Mouse (Mus musculus) spleen, adult 2 months (tissue): ENCODE results near the gene Tapt1.

Source experiments
- CTCF ChIP-seq: fragments of 200-500 bp; IDR thresholded peaks from 2 replicates; pipeline ENCODE4 v1.5.1; 2011; ENCODE audit warnings: mild to moderate bottlenecking, inconsistent platforms; ENCODE audit not compliant: insufficient read depth, insufficient read length, insufficient replicate concordance; ENCODE audit errors: extremely low read depth
- POLR2A ChIP-seq: fragments of 200-500 bp; IDR thresholded peaks from 2 replicates; pipeline ENCODE4 v1.6.1; 2011; ENCODE audit warnings: low read depth, low read length, inconsistent platforms

DNA sequence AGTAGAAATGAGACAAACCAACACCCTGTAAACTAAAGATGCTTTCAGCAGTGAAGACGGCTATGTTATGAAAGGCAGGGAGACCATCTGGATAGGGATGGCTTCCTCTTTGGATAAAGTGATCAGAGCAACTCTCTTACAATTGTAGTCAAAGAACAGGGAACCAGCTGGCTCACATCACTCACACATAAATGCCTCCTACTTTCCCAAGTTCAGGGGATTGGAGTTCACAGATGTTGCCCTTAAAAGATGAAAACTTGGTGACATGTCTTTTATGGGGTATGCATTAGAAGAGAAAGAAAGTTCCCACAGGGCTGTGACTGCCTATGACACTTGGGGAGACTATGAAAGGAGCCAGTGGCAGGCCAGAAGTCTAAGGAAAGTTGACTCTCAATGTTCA, 73.4 kb downstream of the Tapt1 start:
- TF ChIP-seq CTCF (no peak), POLR2A (no peak)
